Mouse (Mus musculus): Measurements from ENCODE around the gene Pacs1. TPM values are rescaled to one million over a fixed set of nuclear protein-coding genes. Genes with fewer than 3 reads are reported as not detected.
"Not testable (repeated sequence)": the region's sequence is repeated elsewhere in the genome, so short reads cannot be mapped to it uniquely, and the experiment has no call there.

Pacs1 gene
- polyA plus RNA-seq, 1 experiment from 2014 or later = 28.9 TPM

DNA sequence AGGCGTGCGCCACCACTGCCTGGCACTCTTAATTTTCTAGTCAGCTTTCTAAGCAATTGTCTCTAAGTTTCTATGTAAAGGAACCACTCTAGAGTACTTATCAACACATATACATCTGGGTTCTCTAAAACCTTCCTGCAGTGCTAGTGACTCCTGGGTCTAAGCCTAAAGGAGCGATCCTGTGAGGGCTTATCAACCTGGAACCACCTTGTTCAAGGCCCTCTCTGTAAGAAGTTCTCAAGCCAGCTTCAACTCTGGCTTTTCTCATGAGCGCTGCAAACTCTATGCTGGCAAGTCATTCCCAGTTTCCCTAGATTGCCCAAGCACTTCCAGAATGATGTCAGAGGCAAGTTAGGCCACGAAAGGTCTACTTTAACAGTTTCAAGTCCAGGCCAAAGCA, 5.9 kb downstream of the Pacs1 start:
- peaks cover 4% of the 10 kb centered on the region; the same call in 1 of the 2 replicates for H3K36me3 ChIP-seq
- H3K27me3 ChIP-seq = no peaks in the 10 kb centered on the region
- no peak overlapping the region for H3K9ac ChIP-seq
- no peaks in the 10 kb centered on the region for H3K9me3 ChIP-seq
- 95% methylated on average over 5 of the region's 5 CpGs for WGBS
- H3K4me2 ChIP-seq (replicated peaks) = no peak overlapping the region
- no peak for ATAC-seq (ENCODE audit: low FRiP score, low read depth)
- H3K27ac ChIP-seq = no peak overlapping the region
- H3K4me1 ChIP-seq = peaks cover 20% of the 10 kb centered on the region
- no peak overlapping the region for H3K4me3 ChIP-seq

DNA sequence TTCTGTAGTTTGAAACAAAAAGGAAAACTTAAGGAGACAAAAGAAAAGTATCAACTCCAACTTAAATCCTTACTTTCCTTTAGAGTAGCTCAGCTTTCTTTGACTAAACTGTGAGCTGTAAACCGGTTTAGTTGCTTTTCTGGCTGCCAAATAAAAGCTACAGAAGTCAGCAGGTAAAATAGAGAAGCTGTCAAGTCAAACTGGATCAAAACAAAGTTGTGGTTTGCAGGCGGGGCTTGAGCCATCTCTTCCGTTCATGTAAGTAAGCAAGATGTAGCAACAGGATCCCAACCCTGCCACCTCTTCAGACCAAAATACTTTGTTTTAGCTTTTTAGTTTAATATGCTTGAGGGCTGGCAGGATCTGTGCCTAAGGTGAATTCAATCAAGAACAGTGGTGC, 15.8 kb downstream of the Pacs1 start:
- 44% methylated on average over 3 of the region's 3 CpGs for WGBS
- H3K4me2 ChIP-seq (replicated peaks) = no peak overlapping the region

DNA sequence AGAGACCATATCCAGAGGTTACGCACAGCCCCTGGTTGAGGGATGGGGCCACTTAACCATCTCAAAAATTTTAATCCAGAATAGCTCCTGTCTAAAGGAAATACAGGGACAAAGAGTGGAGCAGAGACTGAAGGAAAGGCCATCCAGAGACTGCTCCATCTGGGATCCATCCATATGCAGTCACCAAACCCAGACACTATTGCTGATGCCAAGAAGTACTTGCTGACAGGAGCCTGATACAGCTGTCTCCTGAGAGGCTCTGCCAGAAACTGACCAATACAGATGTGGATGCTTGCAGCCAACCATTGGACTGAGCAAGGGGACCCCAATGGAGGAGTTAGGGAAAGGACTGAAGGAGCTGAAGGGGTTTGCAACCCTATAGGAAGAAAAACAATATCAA, 35.9 kb downstream of the Pacs1 start:
- not testable (repeated sequence) for H3K36me3 ChIP-seq; H3K4me1 ChIP-seq; H3K27ac ChIP-seq; H3K27me3 ChIP-seq; ATAC-seq (ENCODE audit: low FRiP score, low read depth); H3K9me3 ChIP-seq; H3K4me3 ChIP-seq; H3K9ac ChIP-seq; H3K4me2 ChIP-seq (replicated peaks)
- 97% methylated on average over 1 of the region's 1 CpGs for WGBS

More for the DNA sequence above, 15.8 kb downstream of the Pacs1 start:
- H3K27ac ChIP-seq = no peak overlapping the region
- no peak overlapping the region for H3K4me3 ChIP-seq
- no peaks in the 10 kb centered on the region for H3K27me3 ChIP-seq
- H3K36me3 ChIP-seq = peaks cover 8% of the 10 kb centered on the region; the same call in 1 of the 2 replicates
- no peak for ATAC-seq (ENCODE audit: low FRiP score, low read depth)
- H3K4me1 ChIP-seq = no peaks in the 10 kb centered on the region
- H3K9me3 ChIP-seq = no peaks in the 10 kb centered on the region
- H3K9ac ChIP-seq = no peak overlapping the region

DNA sequence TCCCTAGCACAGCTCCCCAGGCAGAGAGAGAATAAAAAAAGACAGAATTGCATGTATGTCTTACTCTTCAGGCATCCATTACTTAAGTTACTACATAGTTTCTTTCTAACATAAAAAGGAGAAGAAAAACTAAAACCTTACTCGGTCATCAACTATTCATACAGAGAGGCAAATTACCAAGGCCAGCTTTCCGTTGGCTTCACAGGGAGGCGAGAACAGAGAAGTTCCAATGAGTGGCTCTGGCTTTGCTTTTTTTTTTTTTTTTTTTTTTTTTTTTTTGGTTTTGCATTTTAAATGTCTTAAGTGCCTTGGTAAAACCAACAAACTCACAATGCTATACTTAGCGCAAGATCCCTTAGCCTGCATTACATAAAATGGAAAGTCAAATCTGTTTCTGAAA, 40.2 kb downstream of the Pacs1 start:
- no peak for ATAC-seq (ENCODE audit: low FRiP score, low read depth)
- WGBS = 86% methylated on average over 4 of the region's 4 CpGs

DNA sequence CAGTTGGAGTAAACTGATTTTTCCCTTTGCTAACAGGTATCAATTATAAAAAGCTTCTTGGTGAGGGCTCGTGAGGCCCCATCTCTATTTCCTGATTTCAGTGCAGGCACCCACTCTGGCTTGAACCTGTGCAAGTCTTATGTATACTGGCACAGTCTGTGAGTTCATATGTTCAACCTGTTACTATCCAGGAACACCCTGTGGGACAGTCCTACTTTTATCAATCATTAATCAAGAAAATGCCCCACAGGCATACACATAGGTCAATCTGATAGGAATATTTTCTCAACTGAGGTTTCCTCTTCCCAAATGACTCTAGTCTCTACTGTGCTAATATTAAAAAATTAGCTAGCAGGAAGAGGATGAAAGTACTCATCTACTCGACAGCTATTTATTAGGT, 42.8 kb downstream of the Pacs1 start:
- Histone ChIP-seq H3K4me1 (no peaks in the 10 kb centered on the region), H3K36me3 (no peaks in the 10 kb centered on the region), H3K9me3 (no peaks in the 10 kb centered on the region), H3K27ac (no peak overlapping the region), H3K9ac (no peak overlapping the region), H3K4me3 (no peak overlapping the region), H3K27me3 (no peaks in the 10 kb centered on the region), H3K4me2 (replicated peaks) (no peak overlapping the region)
- ATAC-seq (ENCODE audit: low FRiP score, low read depth) = no peak
- WGBS = 76% methylated on average over 2 of the region's 2 CpGs

More for the DNA sequence above, 40.2 kb downstream of the Pacs1 start:
- Histone ChIP-seq H3K9ac (no peak overlapping the region), H3K4me3 (no peak overlapping the region), H3K9me3 (no peaks in the 10 kb centered on the region), H3K4me1 (no peaks in the 10 kb centered on the region), H3K36me3 (no peaks in the 10 kb centered on the region), H3K27ac (no peak overlapping the region), H3K4me2 (replicated peaks) (no peak overlapping the region), H3K27me3 (no peaks in the 10 kb centered on the region)

DNA sequence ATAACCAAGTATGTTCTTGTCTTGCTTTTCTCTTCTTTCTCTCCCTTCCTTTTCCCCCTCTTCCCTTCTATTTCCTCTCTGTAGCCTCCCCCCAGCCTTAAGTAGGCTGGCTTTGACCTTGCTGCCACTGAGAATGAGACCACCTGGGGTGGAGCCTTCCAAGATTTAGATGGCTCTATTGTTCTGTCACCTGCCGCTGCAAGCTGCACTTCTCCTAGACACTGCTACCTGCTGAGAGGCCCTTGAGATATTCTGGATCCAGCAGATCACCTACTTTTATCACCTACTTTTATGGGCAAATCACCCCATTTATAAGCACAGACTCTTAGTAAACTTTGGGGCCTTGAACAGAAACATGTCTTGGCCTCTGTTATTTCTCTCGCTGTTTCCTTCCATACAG, 48.3 kb downstream of the Pacs1 start:
- no peak overlapping the region for H3K4me2 ChIP-seq (replicated peaks)
- ATAC-seq (ENCODE audit: low FRiP score, low read depth) = no peak
- no peaks in the 10 kb centered on the region for H3K27me3 ChIP-seq
- H3K9ac ChIP-seq = no peak overlapping the region
- H3K4me1 ChIP-seq = no peaks in the 10 kb centered on the region
- no peaks in the 10 kb centered on the region for H3K36me3 ChIP-seq
- no peak overlapping the region for H3K4me3 ChIP-seq
- no peak overlapping the region for H3K27ac ChIP-seq
- 55% methylated on average over 2 of the region's 2 CpGs for WGBS
- H3K9me3 ChIP-seq = no peaks in the 10 kb centered on the region

DNA sequence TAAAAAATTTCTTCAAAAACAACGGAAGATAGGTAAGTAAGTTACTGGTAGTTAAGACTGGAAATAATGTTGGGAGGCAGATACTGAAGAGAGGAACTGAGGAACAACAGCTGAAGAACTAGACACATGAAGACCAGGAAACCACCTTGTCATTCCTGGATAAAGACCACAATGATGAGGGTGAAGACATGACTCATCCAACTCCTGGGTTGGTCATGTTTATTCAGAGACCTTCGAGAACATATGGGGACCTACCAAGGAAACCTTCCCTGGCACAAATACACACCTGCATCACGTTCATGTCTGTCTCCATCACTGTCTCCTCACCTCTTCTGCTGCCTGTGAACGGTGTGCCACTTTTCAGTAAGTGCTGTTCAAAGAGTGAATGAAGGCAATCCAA, 48.8 kb downstream of the Pacs1 start:
- Histone ChIP-seq H3K4me1 (no peaks in the 10 kb centered on the region), H3K4me3 (no peak overlapping the region), H3K27ac (no peak overlapping the region), H3K27me3 (no peaks in the 10 kb centered on the region), H3K4me2 (replicated peaks) (no peak overlapping the region), H3K9me3 (no peaks in the 10 kb centered on the region), H3K9ac (no peak overlapping the region), H3K36me3 (no peaks in the 10 kb centered on the region)
- no peak for ATAC-seq (ENCODE audit: low FRiP score, low read depth)
- WGBS = 84% methylated on average over 4 of the region's 4 CpGs

DNA sequence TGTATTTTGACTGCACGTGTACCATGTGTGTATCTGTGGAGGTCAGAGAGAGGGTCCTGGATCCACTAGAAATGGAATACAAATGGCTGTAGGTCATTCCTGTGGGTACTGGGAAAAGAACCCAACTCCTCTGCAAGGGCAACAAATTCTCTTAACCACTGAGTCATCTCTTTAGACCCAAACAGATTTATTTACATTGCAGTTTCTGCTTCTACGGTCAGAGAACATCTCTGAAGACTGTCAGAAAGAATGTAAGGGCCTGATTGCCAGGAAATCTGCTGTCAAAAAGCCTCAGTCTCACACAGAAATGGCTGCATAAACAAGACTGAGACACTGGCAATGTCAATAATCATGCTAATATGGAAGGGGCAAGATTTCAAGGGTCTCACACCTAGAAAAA, 51.0 kb downstream of the Pacs1 start:
- Histone ChIP-seq H3K4me2 (replicated peaks) (no peak overlapping the region), H3K36me3 (no peaks in the 10 kb centered on the region), H3K9ac (no peak overlapping the region), H3K4me3 (no peak overlapping the region), H3K27me3 (no peaks in the 10 kb centered on the region), H3K27ac (no peak overlapping the region), H3K4me1 (no peaks in the 10 kb centered on the region), H3K9me3 (no peaks in the 10 kb centered on the region)
- 84% methylated on average over 2 of the region's 2 CpGs for WGBS
- ATAC-seq (ENCODE audit: low FRiP score, low read depth) = no peak

DNA sequence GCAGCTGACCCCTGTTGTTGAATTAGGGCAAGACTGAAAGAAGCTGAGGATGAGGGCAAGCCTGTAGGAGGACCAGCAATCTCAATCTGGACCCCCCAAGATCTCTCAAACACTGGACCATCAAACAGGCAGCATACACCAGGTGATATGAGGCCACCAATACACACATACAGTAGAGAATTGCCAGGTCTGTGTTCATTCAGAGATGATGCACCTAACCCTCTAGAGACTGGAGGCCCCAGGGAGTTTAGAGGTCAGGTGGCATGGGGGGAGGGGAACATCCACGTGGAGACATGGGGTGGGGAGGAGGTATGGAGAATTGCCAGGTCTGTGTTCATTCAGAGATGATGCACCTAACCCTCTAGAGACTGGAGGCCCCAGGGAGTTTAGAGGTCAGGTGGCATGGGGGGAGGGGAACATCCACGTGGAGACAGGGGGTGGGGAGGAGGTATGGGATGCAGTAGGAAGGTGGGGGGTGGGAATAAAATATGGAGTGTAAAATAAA, 51.6 kb downstream of the Pacs1 start:
- H3K36me3 ChIP-seq; H3K9ac ChIP-seq; H3K27ac ChIP-seq; ATAC-seq (ENCODE audit: low FRiP score, low read depth); H3K4me3 ChIP-seq; H3K4me1 ChIP-seq; H3K4me2 ChIP-seq (replicated peaks); H3K27me3 ChIP-seq; H3K9me3 ChIP-seq: not testable (repeated sequence)
- 41% methylated on average over 2 of the region's 2 CpGs for WGBS

DNA sequence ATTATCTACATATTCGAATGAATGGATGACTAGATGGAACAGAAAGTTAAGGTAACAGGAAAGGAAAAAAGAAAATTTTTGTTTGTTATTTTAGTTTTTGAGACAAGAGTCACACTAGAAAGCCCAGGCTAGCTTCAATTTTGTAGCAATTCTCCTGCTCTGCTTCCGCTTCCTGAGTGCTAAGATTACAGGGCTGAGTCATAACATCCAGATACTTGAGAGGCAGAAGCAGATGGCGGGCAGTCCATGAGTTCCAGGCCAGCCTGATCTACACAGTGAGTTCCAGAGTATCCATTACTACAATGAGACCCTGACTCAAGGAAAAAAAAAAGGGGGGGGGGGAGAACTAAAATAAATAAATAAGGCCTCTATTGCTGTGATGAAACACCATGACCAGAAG, 52.5 kb downstream of the Pacs1 start:
- no peak overlapping the region for H3K9ac ChIP-seq
- no peaks in the 10 kb centered on the region for H3K9me3 ChIP-seq
- no peaks in the 10 kb centered on the region for H3K4me1 ChIP-seq
- H3K27me3 ChIP-seq = no peaks in the 10 kb centered on the region
- H3K27ac ChIP-seq = no peak overlapping the region
- WGBS = 84% methylated on average over 3 of the region's 3 CpGs
- no peak for ATAC-seq (ENCODE audit: low FRiP score, low read depth)
- no peak overlapping the region for H3K4me3 ChIP-seq
- H3K4me2 ChIP-seq (replicated peaks) = no peak overlapping the region
- H3K36me3 ChIP-seq = 0 out of 2 replicates have a peak, but pooled peaks cover under 1% of the 10 kb centered on the region

DNA sequence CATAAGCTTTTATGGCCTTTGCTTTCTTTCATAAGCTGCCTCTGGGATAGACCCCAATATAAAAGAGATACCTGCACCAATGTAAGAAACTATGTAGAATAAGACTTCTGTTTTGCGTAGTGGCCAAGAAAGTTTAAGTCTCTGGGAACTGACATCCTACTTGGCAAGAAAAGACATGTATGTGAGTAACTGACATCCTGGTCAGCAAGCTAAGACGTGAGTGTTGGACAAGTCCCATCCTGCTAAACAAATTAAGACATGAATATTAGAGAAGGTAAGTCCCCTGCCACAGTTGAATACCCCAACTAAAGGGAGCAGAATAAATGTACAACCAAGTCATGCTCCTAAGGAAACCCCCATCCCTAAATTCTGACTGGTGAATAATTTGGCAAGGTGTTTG, 71.2 kb downstream of the Pacs1 start:
- no peaks in the 10 kb centered on the region for H3K9me3 ChIP-seq
- ATAC-seq (ENCODE audit: low FRiP score, low read depth) = no peak
- no peaks in the 10 kb centered on the region for H3K27me3 ChIP-seq
- WGBS = 84% methylated on average over 2 of the region's 2 CpGs
- no peaks in the 10 kb centered on the region for H3K4me1 ChIP-seq
- H3K9ac ChIP-seq = no peak overlapping the region
- H3K36me3 ChIP-seq = no peaks in the 10 kb centered on the region
- H3K4me3 ChIP-seq = no peak overlapping the region
- no peak overlapping the region for H3K4me2 ChIP-seq (replicated peaks)
- no peak overlapping the region for H3K27ac ChIP-seq

DNA sequence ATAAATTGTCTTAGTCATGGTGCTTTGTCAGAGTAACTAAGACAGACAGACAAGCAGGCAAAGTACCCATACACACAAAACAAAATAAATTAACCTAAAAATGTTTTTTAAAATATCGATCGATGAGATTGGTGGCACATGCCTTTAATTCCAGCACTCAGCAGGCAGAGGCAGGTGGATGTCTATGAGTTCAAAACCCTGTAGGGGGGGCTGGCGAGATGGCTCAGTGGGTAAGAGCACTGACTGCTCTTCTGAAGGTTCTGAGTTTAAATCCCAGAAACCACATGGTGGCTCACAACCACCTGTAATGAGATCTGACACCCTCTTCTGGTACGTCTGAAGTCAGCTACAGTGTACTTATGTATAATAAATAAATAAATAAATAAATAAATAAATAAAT, 72.3 kb downstream of the Pacs1 start:
- H3K27ac ChIP-seq; H3K9me3 ChIP-seq; H3K27me3 ChIP-seq; ATAC-seq (ENCODE audit: low FRiP score, low read depth); H3K36me3 ChIP-seq; H3K4me1 ChIP-seq; H3K4me3 ChIP-seq; H3K9ac ChIP-seq; H3K4me2 ChIP-seq (replicated peaks): not testable (repeated sequence)
- WGBS = 88% methylated on average over 4 of the region's 4 CpGs

DNA sequence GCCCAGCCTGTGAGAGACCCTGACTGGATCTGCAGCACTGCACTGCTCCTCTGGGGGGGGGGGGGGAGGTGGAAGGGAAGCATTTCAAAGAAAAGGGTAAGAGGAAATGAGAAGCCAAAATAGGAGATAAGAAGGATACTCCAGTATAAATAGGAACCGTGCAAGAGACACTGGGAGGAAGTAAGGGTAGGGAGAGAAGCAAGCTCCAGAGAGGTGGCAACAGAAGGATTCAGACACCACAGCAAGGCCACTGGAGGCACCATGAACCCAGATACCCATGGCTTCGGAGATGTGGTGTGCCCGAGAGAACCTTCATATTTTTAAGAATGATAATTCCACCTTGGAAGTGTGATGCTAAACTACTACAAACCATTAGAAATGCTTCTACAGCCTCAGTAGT, 74.4 kb downstream of the Pacs1 start:
- 87% methylated on average over 3 of the region's 3 CpGs for WGBS

More for the DNA sequence above, 74.4 kb downstream of the Pacs1 start:
- Histone ChIP-seq H3K4me2 (replicated peaks) (no peak overlapping the region), H3K27ac (no peak overlapping the region), H3K9me3 (no peaks in the 10 kb centered on the region), H3K4me3 (no peak overlapping the region), H3K4me1 (no peaks in the 10 kb centered on the region), H3K9ac (no peak overlapping the region), H3K27me3 (no peaks in the 10 kb centered on the region), H3K36me3 (no peaks in the 10 kb centered on the region)
- ATAC-seq (ENCODE audit: low FRiP score, low read depth) = no peak

Measured in limb, embryonic 13.5 days (tissue).